Mouse (Mus musculus): ENCODE measurements around the gene Car10. TPM values are rescaled to one million over a fixed set of nuclear protein-coding genes. Genes with fewer than 3 reads are reported as not detected.

Car10 gene
- polyA plus RNA-seq, 1 experiment from 2014 or later, result 0.29 TPM

DNA sequence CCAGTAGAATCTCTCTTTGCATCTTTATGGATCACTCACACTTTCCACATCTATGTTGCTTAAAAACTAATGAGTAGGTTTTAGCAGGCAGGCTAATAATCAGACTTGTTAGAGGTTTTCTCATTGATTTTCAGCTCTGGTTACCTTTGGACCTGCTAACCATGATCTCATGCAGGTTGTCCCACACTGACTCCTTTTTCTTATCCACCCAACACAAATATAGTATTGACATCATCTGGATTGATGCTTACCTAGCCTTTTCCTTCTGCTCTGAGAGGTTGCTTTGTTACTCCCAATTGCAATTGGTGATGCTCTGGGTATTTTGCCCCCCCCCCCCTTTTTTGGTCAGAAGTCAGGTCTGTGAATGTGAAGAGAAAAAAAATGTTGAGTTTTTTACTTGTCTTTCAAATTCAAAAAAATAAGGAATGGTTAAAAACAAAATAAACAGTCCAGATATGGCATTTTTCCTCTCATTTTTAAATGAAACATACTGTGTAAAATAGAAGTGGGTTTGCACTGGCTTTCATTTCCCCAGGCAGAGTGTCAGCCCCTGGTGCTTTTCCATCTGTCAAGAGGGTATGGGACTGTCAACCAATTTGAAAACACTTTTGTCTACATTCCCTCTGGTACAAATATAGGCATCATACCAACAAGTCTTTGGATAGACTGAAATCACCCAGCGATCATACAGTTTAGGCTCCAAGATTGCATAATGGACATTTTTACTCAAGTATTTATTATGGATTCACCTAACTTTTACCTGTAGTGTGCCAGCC, 75.9 kb downstream of the Car10 start:
- 97% methylated on average over 1 of the region's 1 CpGs for WGBS
- H3K4me3 ChIP-seq (replicated peaks), result no peak overlapping the region
- H3K27me3 ChIP-seq, result no peaks in the 10 kb centered on the region
- no peaks in the 10 kb centered on the region for H3K4me1 ChIP-seq (replicated peaks)
- no peak overlapping the region for H3K27ac ChIP-seq
- H3K36me3 ChIP-seq, result no peaks in the 10 kb centered on the region
- no peak overlapping the region for H3K4me2 ChIP-seq
- no peak overlapping the region for H3K9ac ChIP-seq (replicated peaks)
- no peak for ATAC-seq (ENCODE audit: insufficient number of reproducible peaks, insufficient read depth, low FRiP score, low TSS enrichment, low read depth)
- no peaks in the 10 kb centered on the region for H3K9me3 ChIP-seq

DNA sequence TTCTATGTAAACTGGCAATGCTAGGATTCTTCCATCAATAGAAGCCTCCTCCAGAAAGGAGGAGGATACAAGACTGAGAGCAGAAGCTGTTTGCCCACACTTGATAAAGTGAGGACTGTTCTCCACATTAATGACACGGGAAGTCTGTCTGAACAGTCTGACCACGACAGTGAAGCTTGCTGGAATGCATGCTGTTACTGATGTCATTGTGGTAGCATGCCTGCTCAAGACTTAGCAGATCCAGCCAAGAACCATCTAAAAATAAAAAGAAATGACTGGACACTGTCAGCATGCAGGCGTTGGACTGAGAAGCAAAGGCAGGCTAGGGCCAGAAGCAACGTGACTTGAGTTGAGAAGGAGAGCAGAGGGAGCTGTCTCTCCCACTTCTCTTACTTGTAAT, 87.6 kb downstream of the Car10 start:
- H3K27me3 ChIP-seq, result no peaks in the 10 kb centered on the region
- no peak overlapping the region for H3K9ac ChIP-seq (replicated peaks)
- H3K4me2 ChIP-seq, result no peak overlapping the region
- no peak overlapping the region for H3K27ac ChIP-seq
- H3K4me1 ChIP-seq (replicated peaks), result no peaks in the 10 kb centered on the region
- no peaks in the 10 kb centered on the region for H3K36me3 ChIP-seq
- no peak overlapping the region for H3K4me3 ChIP-seq (replicated peaks)
- no peaks in the 10 kb centered on the region for H3K9me3 ChIP-seq
- ATAC-seq (ENCODE audit: insufficient number of reproducible peaks, insufficient read depth, low FRiP score, low TSS enrichment, low read depth), result no peak
- 80% methylated on average over 4 of the region's 4 CpGs for WGBS

- Histone ChIP-seq H3K36me3 (no peaks in the 10 kb centered on the region), H3K4me1 (replicated peaks) (no peaks in the 10 kb centered on the region), H3K4me2 (no peak overlapping the region), H3K27me3 (no peaks in the 10 kb centered on the region), H3K4me3 (replicated peaks) (no peak overlapping the region), H3K9me3 (no peaks in the 10 kb centered on the region), H3K9ac (replicated peaks) (no peak overlapping the region), H3K27ac (no peak overlapping the region)
- no peak for ATAC-seq (ENCODE audit: insufficient number of reproducible peaks, insufficient read depth, low FRiP score, low TSS enrichment, low read depth)
- 75% methylated on average over 2 of the region's 2 CpGs for WGBS
Measured at GRCm38 (mm10) chr11:93186163-93186562, 88.3 kb downstream of the Car10 start.

DNA sequence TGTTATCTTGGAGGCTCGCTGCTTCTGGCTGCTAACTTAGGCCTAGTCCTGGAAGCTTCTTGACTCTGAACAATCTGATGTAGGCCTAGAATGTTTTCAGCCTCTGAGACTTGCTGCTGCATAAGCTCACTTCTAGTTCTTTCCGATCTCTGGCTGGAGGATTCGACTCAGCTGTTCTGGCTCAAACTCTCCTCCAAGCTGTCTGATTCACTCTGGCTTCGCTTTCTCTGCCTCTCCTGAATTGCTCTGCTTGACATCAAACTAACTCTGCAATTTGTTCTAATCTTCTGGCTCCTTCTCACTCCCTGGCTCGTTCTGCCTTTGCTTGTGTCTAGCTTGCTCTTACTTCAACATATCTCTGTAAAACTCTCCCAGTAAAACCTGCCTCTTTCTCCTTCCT, 90.8 kb downstream of the Car10 start:
- no peak overlapping the region for H3K4me2 ChIP-seq
- no peaks in the 10 kb centered on the region for H3K9me3 ChIP-seq
- no peak for ATAC-seq (ENCODE audit: insufficient number of reproducible peaks, insufficient read depth, low FRiP score, low TSS enrichment, low read depth)
- H3K27ac ChIP-seq, result no peak overlapping the region
- no peaks in the 10 kb centered on the region for H3K27me3 ChIP-seq
- no peaks in the 10 kb centered on the region for H3K4me1 ChIP-seq (replicated peaks)
- no peak overlapping the region for H3K9ac ChIP-seq (replicated peaks)
- 86% methylated on average over 5 of the region's 5 CpGs for WGBS
- no peaks in the 10 kb centered on the region for H3K36me3 ChIP-seq
- H3K4me3 ChIP-seq (replicated peaks), result no peak overlapping the region

DNA sequence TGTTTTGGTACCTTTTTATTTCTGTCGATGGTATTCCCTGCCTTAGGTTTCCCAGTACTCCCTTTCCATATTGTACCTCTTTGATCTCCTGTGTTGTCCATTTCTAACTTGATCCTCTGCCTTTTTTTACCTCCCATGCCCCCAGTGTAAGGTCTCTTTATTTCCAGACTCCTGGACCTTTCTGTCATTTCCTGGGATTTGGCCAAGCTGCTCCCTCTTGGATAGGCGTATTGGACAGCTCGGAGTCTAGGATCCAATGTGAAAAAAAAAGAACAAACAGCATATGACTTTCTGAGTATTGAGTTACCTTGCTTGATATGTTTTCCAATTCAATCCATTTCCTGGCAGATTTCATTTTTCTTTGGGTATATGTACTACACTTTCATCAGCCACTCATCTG, 102.2 kb downstream of the Car10 start:
- H3K9ac ChIP-seq (replicated peaks), result no peak overlapping the region
- no peaks in the 10 kb centered on the region for H3K4me1 ChIP-seq (replicated peaks)
- no peak for ATAC-seq (ENCODE audit: insufficient number of reproducible peaks, insufficient read depth, low FRiP score, low TSS enrichment, low read depth)
- H3K36me3 ChIP-seq, result no peaks in the 10 kb centered on the region
- no peaks in the 10 kb centered on the region for H3K27me3 ChIP-seq
- no peak overlapping the region for H3K4me2 ChIP-seq
- no peak overlapping the region for H3K27ac ChIP-seq
- no peaks in the 10 kb centered on the region for H3K9me3 ChIP-seq
- WGBS, result 89% methylated on average over 3 of the region's 3 CpGs
- H3K4me3 ChIP-seq (replicated peaks), result no peak overlapping the region

- H3K27me3 ChIP-seq, result no peaks in the 10 kb centered on the region
- no peaks in the 10 kb centered on the region for H3K9me3 ChIP-seq
- H3K36me3 ChIP-seq, result no peaks in the 10 kb centered on the region
- no peak overlapping the region for H3K4me3 ChIP-seq (replicated peaks)
- ATAC-seq (ENCODE audit: insufficient number of reproducible peaks, insufficient read depth, low FRiP score, low TSS enrichment, low read depth), result no peak
- no peaks in the 10 kb centered on the region for H3K4me1 ChIP-seq (replicated peaks)
- H3K9ac ChIP-seq (replicated peaks), result no peak overlapping the region
- H3K27ac ChIP-seq, result no peak overlapping the region
- no peak overlapping the region for H3K4me2 ChIP-seq
Measured at GRCm38 (mm10) chr11:93217457-93217856, 119.6 kb downstream of the Car10 start.

GRCm38 (mm10) chr11:93230057-93230456, 132.2 kb downstream of the Car10 start:
- Histone ChIP-seq H3K27me3 (no peaks in the 10 kb centered on the region), H3K9me3 (no peaks in the 10 kb centered on the region), H3K27ac (no peak overlapping the region), H3K4me1 (replicated peaks) (no peaks in the 10 kb centered on the region), H3K4me2 (no peak overlapping the region), H3K36me3 (no peaks in the 10 kb centered on the region), H3K4me3 (replicated peaks) (no peak overlapping the region), H3K9ac (replicated peaks) (no peak overlapping the region)
- no peak for ATAC-seq (ENCODE audit: insufficient number of reproducible peaks, insufficient read depth, low FRiP score, low TSS enrichment, low read depth)

- ATAC-seq (ENCODE audit: insufficient number of reproducible peaks, insufficient read depth, low FRiP score, low TSS enrichment, low read depth), result no peak
- H3K4me2 ChIP-seq, result no peak overlapping the region
- H3K4me1 ChIP-seq (replicated peaks), result no peaks in the 10 kb centered on the region
- 87% methylated on average over 6 of the region's 6 CpGs for WGBS
- no peak overlapping the region for H3K9ac ChIP-seq (replicated peaks)
- H3K4me3 ChIP-seq (replicated peaks), result no peak overlapping the region
- no peaks in the 10 kb centered on the region for H3K36me3 ChIP-seq
- H3K27ac ChIP-seq, result no peak overlapping the region
- no peaks in the 10 kb centered on the region for H3K9me3 ChIP-seq
- no peaks in the 10 kb centered on the region for H3K27me3 ChIP-seq
Measured at GRCm38 (mm10) chr11:93249771-93250265, 152.0 kb downstream of the Car10 start.

- Histone ChIP-seq H3K4me3 (replicated peaks) (no peak overlapping the region), H3K27ac (no peak overlapping the region), H3K4me2 (no peak overlapping the region), H3K9ac (replicated peaks) (no peak overlapping the region), H3K9me3 (no peaks in the 10 kb centered on the region), H3K4me1 (replicated peaks) (no peaks in the 10 kb centered on the region), H3K27me3 (no peaks in the 10 kb centered on the region), H3K36me3 (no peaks in the 10 kb centered on the region)
- no peak for ATAC-seq (ENCODE audit: insufficient number of reproducible peaks, insufficient read depth, low FRiP score, low TSS enrichment, low read depth)
- WGBS, result 77% methylated on average over 5 of the region's 5 CpGs
Measured at GRCm38 (mm10) chr11:93251766-93252165, 153.9 kb downstream of the Car10 start.

DNA sequence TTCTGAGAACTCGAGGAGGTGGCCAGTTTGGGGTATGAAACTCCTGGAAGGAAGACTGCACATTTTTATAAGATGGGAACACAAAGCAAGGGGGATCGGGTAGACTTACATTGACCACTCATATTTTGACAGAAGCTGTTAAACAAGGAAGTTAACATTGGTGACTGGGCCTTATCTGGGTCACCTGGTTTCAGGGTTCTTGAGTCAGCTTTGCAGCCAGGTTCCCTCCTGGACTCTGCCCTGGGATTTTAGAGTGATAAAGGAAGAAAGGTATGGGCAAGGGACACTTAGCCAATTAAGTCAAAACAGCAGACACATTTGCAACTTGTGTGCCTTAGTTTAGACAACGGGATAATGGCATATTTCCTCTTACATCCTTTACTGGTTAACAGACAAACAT, 166.2 kb downstream of the Car10 start:
- H3K4me3 ChIP-seq (replicated peaks), result no peak overlapping the region
- whole genome bisulfite sequencing, result 67% methylated on average over 3 of the region's 3 CpGs

DNA sequence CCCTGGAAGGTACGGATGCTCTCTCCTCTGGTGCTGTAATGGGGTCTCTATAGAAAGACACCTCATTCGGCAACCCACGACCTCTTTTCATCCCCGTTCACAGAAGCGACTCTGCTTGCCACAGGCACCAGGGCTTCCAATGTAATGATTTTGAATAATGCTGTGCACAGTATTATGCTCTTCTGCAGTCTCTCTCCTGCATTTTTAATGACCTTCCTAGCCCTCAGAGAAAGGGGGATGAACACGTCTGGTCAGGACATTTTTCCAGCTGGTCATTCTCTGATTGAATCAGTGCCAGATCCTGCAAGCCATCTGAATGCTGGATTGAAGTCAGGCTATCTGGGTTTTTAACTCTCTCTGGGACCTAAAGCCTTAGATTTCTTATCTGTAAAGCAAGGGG, 174.2 kb downstream of the Car10 start:
- Histone ChIP-seq H3K27me3 (no peaks in the 10 kb centered on the region), H3K4me2 (no peak overlapping the region), H3K36me3 (no peaks in the 10 kb centered on the region), H3K9me3 (no peaks in the 10 kb centered on the region), H3K9ac (replicated peaks) (no peak overlapping the region), H3K4me1 (replicated peaks) (0 out of 2 replicates have a peak, but pooled peaks cover 3% of the 10 kb centered on the region), H3K4me3 (replicated peaks) (no peak overlapping the region), H3K27ac (no peak overlapping the region)
- WGBS, result 81% methylated on average over 6 of the region's 6 CpGs
- no peak for ATAC-seq (ENCODE audit: insufficient number of reproducible peaks, insufficient read depth, low FRiP score, low TSS enrichment, low read depth)

More for the DNA sequence above, 166.2 kb downstream of the Car10 start:
- H3K4me2 ChIP-seq, result no peak overlapping the region
- H3K36me3 ChIP-seq, result no peaks in the 10 kb centered on the region
- H3K4me1 ChIP-seq (replicated peaks), result no peaks in the 10 kb centered on the region
- ATAC-seq (ENCODE audit: insufficient number of reproducible peaks, insufficient read depth, low FRiP score, low TSS enrichment, low read depth), result no peak
- no peaks in the 10 kb centered on the region for H3K9me3 ChIP-seq
- H3K27ac ChIP-seq, result no peak overlapping the region
- no peaks in the 10 kb centered on the region for H3K27me3 ChIP-seq
- H3K9ac ChIP-seq (replicated peaks), result no peak overlapping the region

- 0 out of 2 replicates have a peak, but pooled peaks cover 3% of the 10 kb centered on the region for H3K4me1 ChIP-seq (replicated peaks)
- no peak for ATAC-seq (ENCODE audit: insufficient number of reproducible peaks, insufficient read depth, low FRiP score, low TSS enrichment, low read depth)
- H3K36me3 ChIP-seq, result no peaks in the 10 kb centered on the region
- no peak overlapping the region for H3K4me2 ChIP-seq
- H3K4me3 ChIP-seq (replicated peaks), result no peak overlapping the region
- no peaks in the 10 kb centered on the region for H3K9me3 ChIP-seq
- H3K27ac ChIP-seq, result no peak overlapping the region
- WGBS, result 47% methylated on average over 6 of the region's 6 CpGs
- H3K27me3 ChIP-seq, result no peaks in the 10 kb centered on the region
- H3K9ac ChIP-seq (replicated peaks), result no peak overlapping the region
Measured at GRCm38 (mm10) chr11:93273906-93274305, 176.1 kb downstream of the Car10 start.

All from limb, embryonic 12.5 days (tissue).